Mouse (Mus musculus): Measurements from ENCODE around the gene Mrtfb. TPM values are rescaled to one million over a fixed set of nuclear protein-coding genes. Genes with fewer than 3 reads are reported as not detected.
A peak's percentile ranks its signal among the peaks of the same experiment; 100 is the strongest.

Mrtfb gene
- polyA plus RNA-seq (2012; rRNA removed): 18.6 and 19.2 TPM in 2 replicates

GRCm38 (mm10) chr16:13255855-13256635 lies at the start of gene Mrtfb:
Mrtfb (plus strand) TSS chr16:13256481.
- H3K27me3 ChIP-seq (ENCODE audit: control insufficient read depth, insufficient read depth, low read length): no peaks in the 10 kb centered on the region
- H3K4me3 ChIP-seq (replicated peaks; ENCODE audit: insufficient read depth, low read depth, low read length): peak within 1 kb of the TSS; percentile 90
- peak within 1 kb of the TSS; percentile 97 for H3K27ac ChIP-seq (ENCODE audit: insufficient read depth, low read length)
- peak; percentile 93 for TF ChIP-seq POLR2A (IDR thresholded peaks at IDR 0.05; ENCODE audit: borderline replicate concordance, insufficient read depth, low read length)
- TF ChIP-seq CTCF (IDR thresholded peaks at IDR 0.05; ENCODE audit: borderline replicate concordance, insufficient read depth, low read depth, low read length): no peak
- 2% methylated on average over 46 of the region's 56 CpGs for WGBS
- DNase-seq: peak; percentile 88 to 94
- peaks cover 6% of the 10 kb centered on the region; the same call in 1 of the 2 replicates for H3K4me1 ChIP-seq (ENCODE audit: control insufficient read depth, insufficient read depth, low read length)

GRCm38 (mm10) chr16:13207649-13208048 lies 48.6 kb upstream of the Mrtfb start:
- Histone ChIP-seq H3K4me3 (replicated peaks; ENCODE audit: insufficient read depth, low read depth, low read length) (no peak overlapping the region), H3K27ac (ENCODE audit: insufficient read depth, low read length) (no peak overlapping the region), H3K4me1 (ENCODE audit: control insufficient read depth, insufficient read depth, low read length) (no peaks in the 10 kb centered on the region), H3K27me3 (ENCODE audit: control insufficient read depth, insufficient read depth, low read length) (no peaks in the 10 kb centered on the region)
- WGBS: 49% methylated on average over 5 of the region's 5 CpGs
- DNase-seq: no peak
- TF ChIP-seq CTCF (IDR thresholded peaks at IDR 0.05; ENCODE audit: borderline replicate concordance, insufficient read depth, low read depth, low read length) (no peak), POLR2A (IDR thresholded peaks at IDR 0.05; ENCODE audit: borderline replicate concordance, insufficient read depth, low read length) (no peak)

- WGBS: 27% methylated on average over 3 of the region's 3 CpGs
- H3K4me3 ChIP-seq (replicated peaks; ENCODE audit: insufficient read depth, low read depth, low read length): no peak overlapping the region
- no peaks in the 10 kb centered on the region for H3K4me1 ChIP-seq (ENCODE audit: control insufficient read depth, insufficient read depth, low read length)
- no peak for TF ChIP-seq POLR2A (IDR thresholded peaks at IDR 0.05; ENCODE audit: borderline replicate concordance, insufficient read depth, low read length)
- no peak for TF ChIP-seq CTCF (IDR thresholded peaks at IDR 0.05; ENCODE audit: borderline replicate concordance, insufficient read depth, low read depth, low read length)
- DNase-seq: no peak
- H3K27ac ChIP-seq (ENCODE audit: insufficient read depth, low read length): no peak overlapping the region
- H3K27me3 ChIP-seq (ENCODE audit: control insufficient read depth, insufficient read depth, low read length): no peaks in the 10 kb centered on the region
Observed at GRCm38 (mm10) chr16:13208087-13208486, 48.2 kb upstream of the Mrtfb start.

- no peaks in the 10 kb centered on the region for H3K27me3 ChIP-seq (ENCODE audit: control insufficient read depth, insufficient read depth, low read length)
- DNase-seq: no peak
- H3K4me1 ChIP-seq (ENCODE audit: control insufficient read depth, insufficient read depth, low read length): no peaks in the 10 kb centered on the region
- no peak overlapping the region for H3K27ac ChIP-seq (ENCODE audit: insufficient read depth, low read length)
- no peak for TF ChIP-seq CTCF (IDR thresholded peaks at IDR 0.05; ENCODE audit: borderline replicate concordance, insufficient read depth, low read depth, low read length)
- TF ChIP-seq POLR2A (IDR thresholded peaks at IDR 0.05; ENCODE audit: borderline replicate concordance, insufficient read depth, low read length): no peak
- no peak overlapping the region for H3K4me3 ChIP-seq (replicated peaks; ENCODE audit: insufficient read depth, low read depth, low read length)
- WGBS: 83% methylated on average over 4 of the region's 4 CpGs
Observed at GRCm38 (mm10) chr16:13212781-13213180, 43.5 kb upstream of the Mrtfb start.

- peak in 1 of 2 experiments; percentile 4 for DNase-seq
- TF ChIP-seq POLR2A (IDR thresholded peaks at IDR 0.05; ENCODE audit: borderline replicate concordance, insufficient read depth, low read length) (no peak), CTCF (IDR thresholded peaks at IDR 0.05; ENCODE audit: borderline replicate concordance, insufficient read depth, low read depth, low read length) (no peak)
- H3K27me3 ChIP-seq (ENCODE audit: control insufficient read depth, insufficient read depth, low read length): no peaks in the 10 kb centered on the region
- WGBS: 53% methylated on average over 5 of the region's 5 CpGs
- no peak overlapping the region for H3K27ac ChIP-seq (ENCODE audit: insufficient read depth, low read length)
- no peaks in the 10 kb centered on the region for H3K4me1 ChIP-seq (ENCODE audit: control insufficient read depth, insufficient read depth, low read length)
- no peak overlapping the region for H3K4me3 ChIP-seq (replicated peaks; ENCODE audit: insufficient read depth, low read depth, low read length)
Observed at GRCm38 (mm10) chr16:13216116-13216952, 39.9 kb upstream of the Mrtfb start.

GRCm38 (mm10) chr16:13217951-13218350 lies 38.3 kb upstream of the Mrtfb start:
- no peak for DNase-seq
- Histone ChIP-seq H3K27ac (ENCODE audit: insufficient read depth, low read length) (no peak overlapping the region), H3K4me1 (ENCODE audit: control insufficient read depth, insufficient read depth, low read length) (no peaks in the 10 kb centered on the region), H3K4me3 (replicated peaks; ENCODE audit: insufficient read depth, low read depth, low read length) (no peak overlapping the region), H3K27me3 (ENCODE audit: control insufficient read depth, insufficient read depth, low read length) (no peaks in the 10 kb centered on the region)
- TF ChIP-seq CTCF (IDR thresholded peaks at IDR 0.05; ENCODE audit: borderline replicate concordance, insufficient read depth, low read depth, low read length) (no peak), POLR2A (IDR thresholded peaks at IDR 0.05; ENCODE audit: borderline replicate concordance, insufficient read depth, low read length) (no peak)
- 88% methylated on average over 8 of the region's 8 CpGs for WGBS

- Histone ChIP-seq H3K4me3 (replicated peaks; ENCODE audit: insufficient read depth, low read depth, low read length) (no peak overlapping the region), H3K27me3 (ENCODE audit: control insufficient read depth, insufficient read depth, low read length) (no peaks in the 10 kb centered on the region), H3K4me1 (ENCODE audit: control insufficient read depth, insufficient read depth, low read length) (no peaks in the 10 kb centered on the region), H3K27ac (ENCODE audit: insufficient read depth, low read length) (no peak overlapping the region)
- DNase-seq: no peak
- TF ChIP-seq POLR2A (IDR thresholded peaks at IDR 0.05; ENCODE audit: borderline replicate concordance, insufficient read depth, low read length) (no peak), CTCF (IDR thresholded peaks at IDR 0.05; ENCODE audit: borderline replicate concordance, insufficient read depth, low read depth, low read length) (no peak)
- WGBS: 63% methylated on average over 1 of the region's 1 CpGs
Observed at GRCm38 (mm10) chr16:13221475-13221874, 34.8 kb upstream of the Mrtfb start.
